Mouse (Mus musculus) CH12F3 (cell line): Measurements from ENCODE around the gene Cast.

ENCODE experiments used
- in situ Hi-C: fragments of 300-500 bp; cut with MboI; formaldehyde crosslinking; loops from 2 replicates; pipeline ENCODE4 v1.14.3; 2020; ENCODE audit warnings: low sequenced_read_pairs

The Cast gene

DNA sequence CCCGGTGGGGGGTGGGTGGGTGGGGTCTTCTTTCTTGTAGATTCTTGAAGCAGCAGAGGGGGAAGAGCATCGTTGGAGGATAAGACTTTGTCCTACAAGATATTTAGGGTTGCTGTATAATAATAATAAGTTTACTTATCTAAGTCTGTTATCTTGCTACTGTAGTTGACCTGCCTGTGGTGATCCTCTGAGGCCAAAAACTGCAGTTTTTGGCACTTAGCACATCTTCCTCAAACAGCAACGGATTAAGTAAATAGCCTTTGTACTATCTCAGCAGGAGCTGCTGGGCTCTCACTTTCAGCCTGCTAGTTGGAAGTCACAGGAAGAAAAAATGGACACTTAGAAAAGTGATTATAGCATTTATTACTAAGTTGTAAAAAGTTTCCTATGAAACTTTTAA, 112.4 kb downstream of the Cast start:
- in situ Hi-C loops: no loop called here

DNA sequence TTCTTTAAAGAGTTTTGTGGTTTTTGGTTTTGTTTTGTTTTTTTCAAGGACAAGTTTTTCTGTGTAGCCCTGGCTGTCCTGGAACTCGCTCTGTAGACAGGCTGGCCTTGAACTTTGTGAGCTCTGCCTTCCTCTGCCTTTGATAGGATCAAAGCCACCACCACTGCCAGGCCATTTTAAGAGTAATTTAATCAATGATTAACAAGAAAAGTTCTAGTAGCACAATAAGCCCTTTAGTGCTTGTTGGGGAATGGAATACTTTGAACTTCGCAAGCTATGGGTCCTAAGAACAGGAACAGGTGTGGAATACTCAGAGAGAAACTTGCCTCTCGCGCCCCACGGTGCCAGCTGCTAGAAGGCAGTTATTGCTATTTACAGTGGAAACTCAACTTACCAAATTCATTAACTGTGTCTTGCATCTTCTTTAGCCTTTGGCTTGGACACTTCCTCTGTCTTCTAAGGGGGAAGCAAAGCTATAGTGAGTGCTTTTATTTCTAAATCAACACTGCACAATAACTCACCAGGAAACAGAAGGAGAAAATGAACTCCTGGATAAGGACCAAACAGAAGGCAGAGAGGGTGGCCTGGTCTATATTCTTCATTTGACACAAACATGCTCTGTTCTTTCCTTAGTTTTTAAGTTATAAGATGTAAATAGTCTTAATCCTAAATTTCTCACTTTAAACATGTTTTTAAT, 113.0 kb downstream of the Cast start:
- in situ Hi-C loops: no loop called here
